Mouse (Mus musculus) forebrain, embryonic 16.5 days (tissue): ENCODE measurements at regions not wholly inside any gene's neighbourhood (a gene's known extent, or its start where the extent isn't known, plus 50 kb on each side); places are given as distances from the start of the nearest gene placed in this dataset.
"Not testable (repeated sequence)": the region's sequence is repeated elsewhere in the genome, so short reads cannot be mapped to it uniquely, and the experiment has no call there.

Experiments
- ATAC-seq: fragments of 200-750 bp; cut with Nextera tagmentation; 2 replicates; pipeline ENCODE4 v1.8.0; 2017; ENCODE audit warnings: mild to moderate bottlenecking, moderate library complexity
- H3K27ac ChIP-seq: fragments of 300-500 bp; sonication (generic); 2 replicates; pipeline ENCODE4 v1.5.1; 2014; ENCODE audit warnings: low read length, control low read depth
- H3K27me3 ChIP-seq: fragments of 300-500 bp; sonication (generic); replicated peaks from 2 replicates; pipeline ENCODE4 v1.6.1; 2014; ENCODE audit warnings: low read length; ENCODE audit not compliant: control insufficient read depth, insufficient read depth
- H3K36me3 ChIP-seq: fragments of 300-500 bp; sonication (generic); 2 replicates; pipeline ENCODE4 v1.6.1; 2014; ENCODE audit not compliant: control insufficient read depth, insufficient read depth
- H3K4me1 ChIP-seq: fragments of 300-500 bp; sonication (generic); replicated peaks from 2 replicates; pipeline ENCODE4 v1.6.1; 2014; ENCODE audit warnings: low read length; ENCODE audit not compliant: control insufficient read depth, insufficient read depth
- H3K4me2 ChIP-seq: fragments of 300-500 bp; sonication (generic); 2 replicates; pipeline ENCODE4 v1.6.1; 2014; ENCODE audit warnings: mild to moderate bottlenecking, low read length, control low read depth
- H3K4me3 ChIP-seq: fragments of 300-500 bp; sonication (generic); replicated peaks from 2 replicates; pipeline ENCODE4 v1.5.1; 2014; ENCODE audit warnings: mild to moderate bottlenecking, low read length, control low read depth
- H3K9ac ChIP-seq: fragments of 300-500 bp; sonication (generic); replicated peaks from 2 replicates; pipeline ENCODE4 v1.6.1; 2014; ENCODE audit warnings: low read depth, low read length, control low read depth
- H3K9me3 ChIP-seq: fragments of 300-500 bp; sonication (generic); 2 replicates; pipeline ENCODE4 v1.6.1; 2016; ENCODE audit warnings: low read length; ENCODE audit not compliant: control insufficient read depth
- WGBS: fragments of 180-500 bp; shearing (Covaris S2); extraction: QIAGEN DNeasy Blood & Tissue Kit; methylation state at CpG from one replicate; pipeline ENCODE4 v1.1.7; 2014; 5-methylcytosine and 5-hydroxymethylcytosine counted together

- H3K4me3 ChIP-seq, ATAC-seq: not testable (repeated sequence)
- 9% methylated on average over 6 of the region's 6 CpGs for WGBS
These were observed 398.0 kb upstream of the Mdga2 start for GRCm38 (mm10) chr12:67620137-67620910.

GRCm38 (mm10) chr12:67618252-67618651 lies 395.9 kb upstream of the Mdga2 start:
- Histone ChIP-seq H3K4me2 (peak overlapping the region; percentile 6; the same call in 1 of the 2 replicates), H3K9me3 (no peaks in the 10 kb centered on the region), H3K9ac (no peak overlapping the region), H3K27ac (no peak overlapping the region), H3K4me1 (peaks cover 6% of the 10 kb centered on the region), H3K4me3 (no peak overlapping the region), H3K36me3 (no peaks in the 10 kb centered on the region), H3K27me3 (no peaks in the 10 kb centered on the region)
- WGBS: 33% methylated on average over 6 of the region's 6 CpGs
- ATAC-seq: peak; percentile 86

More at GRCm38 (mm10) chr12:67620137-67620910, 398.0 kb upstream of the Mdga2 start:
- H3K9ac ChIP-seq, H3K4me2 ChIP-seq, H3K36me3 ChIP-seq, H3K27ac ChIP-seq, H3K4me1 ChIP-seq, H3K27me3 ChIP-seq, H3K9me3 ChIP-seq: not testable (repeated sequence)

GRCm38 (mm10) chr12:67598927-67599326 lies 376.6 kb upstream of the Mdga2 start:
- H3K9ac ChIP-seq: no peak overlapping the region
- H3K27me3 ChIP-seq: no peaks in the 10 kb centered on the region
- no peak overlapping the region for H3K4me2 ChIP-seq
- no peaks in the 10 kb centered on the region for H3K4me1 ChIP-seq
- no peaks in the 10 kb centered on the region for H3K36me3 ChIP-seq
- no peak overlapping the region for H3K27ac ChIP-seq
- no peak overlapping the region for H3K4me3 ChIP-seq
- 53% methylated on average over 3 of the region's 3 CpGs for WGBS
- H3K9me3 ChIP-seq: no peaks in the 10 kb centered on the region
- no peak for ATAC-seq
